Mouse (Mus musculus): Measurements from ENCODE around the gene Ncapg.

Ncapg gene

GRCm38 (mm10) chr5:45691678-45692077 is 22.0 kb downstream of the Ncapg start:
- DNase-seq (ENCODE audit: low read depth in 1 of 2, low spot score in 2 of 2): no peak

- no peak for DNase-seq (ENCODE audit: low read depth in 1 of 2, low spot score in 2 of 2)
Measured at GRCm38 (mm10) chr5:45706811-45707210, 37.1 kb downstream of the Ncapg start.

GRCm38 (mm10) chr5:45709653-45710052 is 39.9 kb downstream of the Ncapg start:
- DNase-seq (ENCODE audit: low read depth in 1 of 2, low spot score in 2 of 2): no peak

- DNase-seq (ENCODE audit: low read depth in 1 of 2, low spot score in 2 of 2): peak in 1 of 2 experiments; percentile 3
Measured at GRCm38 (mm10) chr5:45718848-45719488, 49.2 kb downstream of the Ncapg start.

GRCm38 (mm10) chr5:45733751-45734150 is 64.0 kb downstream of the Ncapg start:
- no peak for DNase-seq (ENCODE audit: low read depth in 1 of 2, low spot score in 2 of 2)

- no peak for DNase-seq (ENCODE audit: low read depth in 1 of 2, low spot score in 2 of 2)
Measured at GRCm38 (mm10) chr5:45737911-45738310, 68.2 kb downstream of the Ncapg start.
